Mouse (Mus musculus): ENCODE results near the gene Osm. TPM values are rescaled to one million over a fixed set of nuclear protein-coding genes. Genes with fewer than 3 reads are reported as not detected.

Gene Osm
- polyA plus RNA-seq, 1 experiment from 2014 or later = 1.3 TPM

- no peak overlapping the region for H3K27ac ChIP-seq (ENCODE audit: low read depth)
- TF ChIP-seq EP300 (IDR thresholded peaks at IDR 0.05; ENCODE audit: low read depth) = no peak
- TF ChIP-seq CTCF (IDR thresholded peaks at IDR 0.05; ENCODE audit: low read depth) = peak; percentile 74
- H3K4me1 ChIP-seq (ENCODE audit: insufficient read depth) = no peaks in the 10 kb centered on the region
- H3K4me2 ChIP-seq (ENCODE audit: low read depth, low read length) = no peak overlapping the region
- H3K4me3 ChIP-seq (ENCODE audit: low read depth, low read length) = no peak overlapping the region
- 70% methylated on average over 5 of the region's 5 CpGs for WGBS (ENCODE audit: insufficient replicate concordance)
- DNase-seq = no peak
- no peaks in the 10 kb centered on the region for H3K27me3 ChIP-seq (ENCODE audit: insufficient read depth, low read length)
- no peak for ATAC-seq
- H3K36me3 ChIP-seq (replicated peaks; ENCODE audit: insufficient read depth, low read length) = peaks cover 31% of the 10 kb centered on the region
- H3K9ac ChIP-seq (replicated peaks) = no peak overlapping the region
- no peaks in the 10 kb centered on the region for H3K9me3 ChIP-seq (ENCODE audit: low read length)
Observed at GRCm38 (mm10) chr11:4209556-4209955, 26.7 kb upstream of the Osm start.

GRCm38 (mm10) chr11:4210786-4211185, 25.4 kb upstream of the Osm start:
- Histone ChIP-seq H3K27me3 (ENCODE audit: insufficient read depth, low read length) (no peaks in the 10 kb centered on the region), H3K9ac (replicated peaks) (no peak overlapping the region), H3K36me3 (replicated peaks; ENCODE audit: insufficient read depth, low read length) (peaks cover 34% of the 10 kb centered on the region), H3K27ac (ENCODE audit: low read depth) (no peak overlapping the region), H3K4me2 (ENCODE audit: low read depth, low read length) (no peak overlapping the region), H3K4me1 (ENCODE audit: insufficient read depth) (no peaks in the 10 kb centered on the region), H3K9me3 (ENCODE audit: low read length) (no peaks in the 10 kb centered on the region), H3K4me3 (ENCODE audit: low read depth, low read length) (no peak overlapping the region)
- ATAC-seq = no peak
- TF ChIP-seq CTCF (IDR thresholded peaks at IDR 0.05; ENCODE audit: low read depth) (no peak), EP300 (IDR thresholded peaks at IDR 0.05; ENCODE audit: low read depth) (no peak)
- 67% methylated on average over 1 of the region's 1 CpGs for WGBS (ENCODE audit: insufficient replicate concordance)
- DNase-seq = no peak

GRCm38 (mm10) chr11:4213107-4213506, 23.1 kb upstream of the Osm start:
- DNase-seq (no peak), ATAC-seq (no peak)
- H3K9ac ChIP-seq (replicated peaks) = no peak overlapping the region
- no peaks in the 10 kb centered on the region for H3K9me3 ChIP-seq (ENCODE audit: low read length)
- peaks cover 26% of the 10 kb centered on the region for H3K36me3 ChIP-seq (replicated peaks; ENCODE audit: insufficient read depth, low read length)
- no peak overlapping the region for H3K27ac ChIP-seq (ENCODE audit: low read depth)
- H3K4me1 ChIP-seq (ENCODE audit: insufficient read depth) = peaks cover 1% of the 10 kb centered on the region; the same call in 1 of the 2 replicates
- no peaks in the 10 kb centered on the region for H3K27me3 ChIP-seq (ENCODE audit: insufficient read depth, low read length)
- 89% methylated on average over 10 of the region's 10 CpGs for WGBS (ENCODE audit: insufficient replicate concordance)
- no peak overlapping the region for H3K4me3 ChIP-seq (ENCODE audit: low read depth, low read length)
- TF ChIP-seq CTCF (IDR thresholded peaks at IDR 0.05; ENCODE audit: low read depth) (no peak), EP300 (IDR thresholded peaks at IDR 0.05; ENCODE audit: low read depth) (no peak)
- no peak overlapping the region for H3K4me2 ChIP-seq (ENCODE audit: low read depth, low read length)

GRCm38 (mm10) chr11:4214572-4214971, 21.6 kb upstream of the Osm start:
- Histone ChIP-seq H3K36me3 (replicated peaks; ENCODE audit: insufficient read depth, low read length) (peaks cover 23% of the 10 kb centered on the region), H3K4me1 (ENCODE audit: insufficient read depth) (peaks cover 8% of the 10 kb centered on the region; the same call in 1 of the 2 replicates), H3K9me3 (ENCODE audit: low read length) (no peaks in the 10 kb centered on the region), H3K9ac (replicated peaks) (no peak overlapping the region), H3K27ac (ENCODE audit: low read depth) (no peak overlapping the region), H3K4me2 (ENCODE audit: low read depth, low read length) (no peak overlapping the region), H3K4me3 (ENCODE audit: low read depth, low read length) (no peak overlapping the region), H3K27me3 (ENCODE audit: insufficient read depth, low read length) (0 out of 2 replicates have a peak, but pooled peaks cover 7% of the 10 kb centered on the region)
- DNase-seq (no peak), ATAC-seq (no peak)
- WGBS (ENCODE audit: insufficient replicate concordance) = 88% methylated on average over 14 of the region's 14 CpGs
- no peak for TF ChIP-seq EP300 (IDR thresholded peaks at IDR 0.05; ENCODE audit: low read depth)
- no peak for TF ChIP-seq CTCF (IDR thresholded peaks at IDR 0.05; ENCODE audit: low read depth)

- H3K4me1 ChIP-seq (ENCODE audit: insufficient read depth) = peaks cover 9% of the 10 kb centered on the region
Observed at GRCm38 (mm10) chr11:4215061-4215460, 21.2 kb upstream of the Osm start.

GRCm38 (mm10) chr11:4216248-4217000, 19.8 kb upstream of the Osm start:
- Histone ChIP-seq H3K9ac (replicated peaks) (no peak overlapping the region), H3K27ac (ENCODE audit: low read depth) (peak overlapping the region; percentile 29; the same call in 1 of the 2 replicates), H3K4me3 (ENCODE audit: low read depth, low read length) (no peak overlapping the region), H3K4me1 (ENCODE audit: insufficient read depth) (peaks cover 13% of the 10 kb centered on the region), H3K27me3 (ENCODE audit: insufficient read depth, low read length) (0 out of 2 replicates have a peak, but pooled peaks cover 7% of the 10 kb centered on the region), H3K4me2 (ENCODE audit: low read depth, low read length) (no peak overlapping the region), H3K9me3 (ENCODE audit: low read length) (no peaks in the 10 kb centered on the region), H3K36me3 (replicated peaks; ENCODE audit: insufficient read depth, low read length) (peaks cover 10% of the 10 kb centered on the region)
- ATAC-seq (no peak), DNase-seq (no peak)
- TF ChIP-seq CTCF (IDR thresholded peaks at IDR 0.05; ENCODE audit: low read depth) (no peak), EP300 (IDR thresholded peaks at IDR 0.05; ENCODE audit: low read depth) (no peak)
- WGBS (ENCODE audit: insufficient replicate concordance) = 76% methylated on average over 9 of the region's 9 CpGs

More at GRCm38 (mm10) chr11:4215061-4215460, 21.2 kb upstream of the Osm start:
- no peak for ATAC-seq
- Histone ChIP-seq H3K9me3 (ENCODE audit: low read length) (no peaks in the 10 kb centered on the region), H3K27ac (ENCODE audit: low read depth) (no peak overlapping the region), H3K4me2 (ENCODE audit: low read depth, low read length) (no peak overlapping the region), H3K9ac (replicated peaks) (no peak overlapping the region), H3K27me3 (ENCODE audit: insufficient read depth, low read length) (0 out of 2 replicates have a peak, but pooled peaks cover 7% of the 10 kb centered on the region), H3K36me3 (replicated peaks; ENCODE audit: insufficient read depth, low read length) (peaks cover 18% of the 10 kb centered on the region), H3K4me3 (ENCODE audit: low read depth, low read length) (no peak overlapping the region)
- WGBS (ENCODE audit: insufficient replicate concordance) = 84% methylated on average over 10 of the region's 10 CpGs
- DNase-seq = no peak
- TF ChIP-seq CTCF (IDR thresholded peaks at IDR 0.05; ENCODE audit: low read depth) (no peak), EP300 (IDR thresholded peaks at IDR 0.05; ENCODE audit: low read depth) (no peak)
